Mouse (Mus musculus): ENCODE data around the gene 6330409D20Rik. TPM values are rescaled to one million over a fixed set of nuclear protein-coding genes. Genes with fewer than 3 reads are reported as not detected.
A peak's percentile ranks its signal among the peaks of the same experiment; 100 is the strongest.

The 6330409D20Rik gene
- polyA plus RNA-seq, 1 experiment from 2014 or later = 0.28 TPM

DNA sequence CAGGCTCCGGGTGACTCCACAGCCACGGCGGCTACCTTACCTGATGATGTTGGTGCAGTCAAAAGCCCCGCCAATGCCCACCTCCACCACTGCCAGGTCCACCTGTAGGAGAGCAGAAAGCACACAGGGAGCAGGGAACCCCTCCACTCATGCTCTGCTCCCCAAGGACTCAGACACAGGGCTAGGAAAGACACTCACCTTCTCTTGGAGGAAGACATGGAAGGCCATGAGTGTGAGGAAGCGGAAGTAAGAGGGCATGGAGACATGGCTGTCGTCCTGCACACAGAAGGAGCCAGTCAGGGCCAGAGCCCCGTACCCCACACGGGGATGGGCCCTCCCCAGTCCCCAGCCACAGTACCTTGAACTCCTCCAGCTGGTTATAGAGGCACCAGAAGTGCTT is 53.3 kb downstream of the 6330409D20Rik start:
- WGBS = 92% methylated on average over 8 of the region's 8 CpGs
- no peak for ATAC-seq (ENCODE audit: insufficient read depth, low FRiP score)
- peaks cover 24% of the 10 kb centered on the region for H3K36me3 ChIP-seq (ENCODE audit: control insufficient read depth, insufficient read depth, low read length)

GRCm38 (mm10) chr2:32686640-32687039 is 54.2 kb downstream of the 6330409D20Rik start:
- 89% methylated on average over 6 of the region's 6 CpGs for WGBS
- Histone ChIP-seq H3K27ac (ENCODE audit: low read length) (no peak overlapping the region), H3K27me3 (ENCODE audit: control insufficient read depth, insufficient read depth, low read length) (no peaks in the 10 kb centered on the region), H3K4me2 (ENCODE audit: low read depth, low read length) (no peak overlapping the region), H3K4me1 (ENCODE audit: control insufficient read depth, insufficient read depth, low read length) (peaks cover 10% of the 10 kb centered on the region), H3K4me3 (replicated peaks; ENCODE audit: low read length) (no peak overlapping the region), H3K9ac (ENCODE audit: low read length) (no peak overlapping the region), H3K9me3 (replicated peaks; ENCODE audit: control insufficient read depth, low read length) (no peaks in the 10 kb centered on the region), H3K36me3 (ENCODE audit: control insufficient read depth, insufficient read depth, low read length) (peaks cover 24% of the 10 kb centered on the region)
- ATAC-seq (ENCODE audit: insufficient read depth, low FRiP score) = no peak

More for the DNA sequence above, 53.3 kb downstream of the 6330409D20Rik start:
- Histone ChIP-seq H3K9ac (ENCODE audit: low read length) (no peak overlapping the region), H3K4me2 (ENCODE audit: low read depth, low read length) (no peak overlapping the region), H3K27ac (ENCODE audit: low read length) (no peak overlapping the region), H3K4me3 (replicated peaks; ENCODE audit: low read length) (no peak overlapping the region), H3K27me3 (ENCODE audit: control insufficient read depth, insufficient read depth, low read length) (no peaks in the 10 kb centered on the region), H3K9me3 (replicated peaks; ENCODE audit: control insufficient read depth, low read length) (no peaks in the 10 kb centered on the region), H3K4me1 (ENCODE audit: control insufficient read depth, insufficient read depth, low read length) (peaks cover 12% of the 10 kb centered on the region)

GRCm38 (mm10) chr2:32685807-32686206 is 55.0 kb downstream of the 6330409D20Rik start:
- no peak overlapping the region for H3K9ac ChIP-seq (ENCODE audit: low read length)
- no peak overlapping the region for H3K4me2 ChIP-seq (ENCODE audit: low read depth, low read length)
- no peak overlapping the region for H3K4me3 ChIP-seq (replicated peaks; ENCODE audit: low read length)
- no peak for ATAC-seq (ENCODE audit: insufficient read depth, low FRiP score)
- 96% methylated on average over 3 of the region's 3 CpGs for WGBS
- H3K4me1 ChIP-seq (ENCODE audit: control insufficient read depth, insufficient read depth, low read length) = peaks cover 14% of the 10 kb centered on the region; the same call in 1 of the 2 replicates
- H3K27ac ChIP-seq (ENCODE audit: low read length) = no peak overlapping the region
- no peaks in the 10 kb centered on the region for H3K27me3 ChIP-seq (ENCODE audit: control insufficient read depth, insufficient read depth, low read length)
- H3K36me3 ChIP-seq (ENCODE audit: control insufficient read depth, insufficient read depth, low read length) = peaks cover 24% of the 10 kb centered on the region
- no peaks in the 10 kb centered on the region for H3K9me3 ChIP-seq (replicated peaks; ENCODE audit: control insufficient read depth, low read length)

DNA sequence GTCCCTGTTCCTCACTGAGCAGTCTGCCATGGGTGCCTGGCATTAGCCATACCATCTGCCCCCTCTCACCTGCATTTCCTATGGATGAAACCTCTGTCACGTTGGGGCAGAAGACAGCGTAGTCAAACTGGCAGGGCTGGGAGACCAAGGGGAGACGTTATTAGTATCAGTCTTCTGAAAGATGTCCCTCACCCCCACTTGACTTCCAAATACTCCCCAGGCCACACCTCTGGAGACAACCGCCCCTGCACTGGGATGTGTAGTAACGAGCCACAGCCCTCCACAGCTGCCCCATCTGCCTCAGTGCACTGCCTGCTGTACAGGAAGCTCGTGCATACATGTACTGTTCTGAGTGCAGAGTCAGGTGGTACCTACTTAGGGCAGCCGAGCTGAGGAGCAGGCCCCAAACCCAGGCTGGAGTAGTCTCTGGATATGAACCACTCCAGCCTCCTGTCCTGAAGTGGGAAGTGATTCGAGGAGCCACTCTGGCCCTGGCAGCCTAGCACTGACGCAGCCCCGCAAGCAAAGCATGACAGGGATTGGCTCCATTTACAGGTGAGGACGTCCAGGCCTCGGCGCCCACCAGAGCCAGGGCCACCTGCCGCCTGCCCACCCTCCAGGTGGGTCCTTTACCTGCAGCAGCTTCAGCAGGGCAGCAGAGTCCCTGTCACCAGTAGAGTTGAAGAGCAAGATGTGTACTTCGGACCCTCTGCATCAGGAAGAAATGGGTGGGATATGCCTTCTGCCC is 56.0 kb downstream of the 6330409D20Rik start:
- H3K4me1 ChIP-seq (ENCODE audit: control insufficient read depth, insufficient read depth, low read length) = peaks cover 24% of the 10 kb centered on the region
- no peak overlapping the region for H3K4me2 ChIP-seq (ENCODE audit: low read depth, low read length)
- no peak overlapping the region for H3K27ac ChIP-seq (ENCODE audit: low read length)
- no peaks in the 10 kb centered on the region for H3K27me3 ChIP-seq (ENCODE audit: control insufficient read depth, insufficient read depth, low read length)
- no peak overlapping the region for H3K4me3 ChIP-seq (replicated peaks; ENCODE audit: low read length)
- no peaks in the 10 kb centered on the region for H3K9me3 ChIP-seq (replicated peaks; ENCODE audit: control insufficient read depth, low read length)
- 92% methylated on average over 15 of the region's 15 CpGs for WGBS
- H3K36me3 ChIP-seq (ENCODE audit: control insufficient read depth, insufficient read depth, low read length) = peaks cover 24% of the 10 kb centered on the region
- ATAC-seq (ENCODE audit: insufficient read depth, low FRiP score) = no peak
- H3K9ac ChIP-seq (ENCODE audit: low read length) = no peak overlapping the region

DNA sequence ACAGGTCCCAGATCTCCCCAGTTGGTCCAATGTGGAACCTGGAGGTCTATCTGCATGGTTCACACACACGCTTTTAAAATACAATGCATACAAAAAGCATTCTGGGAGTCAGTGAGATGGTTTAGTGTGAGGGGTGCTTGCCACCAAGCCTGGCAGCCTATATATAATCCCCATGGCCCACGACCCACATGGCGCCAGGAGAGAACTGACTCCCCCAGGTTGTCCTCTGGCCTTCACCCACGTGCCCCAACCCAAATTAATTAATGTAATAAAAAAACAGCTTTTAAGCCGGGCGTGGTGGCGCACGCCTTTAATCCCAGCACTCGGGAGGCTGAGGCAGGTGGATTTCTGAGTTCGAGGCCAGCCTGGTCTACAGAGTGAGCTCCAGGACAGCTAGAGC is 57.1 kb downstream of the 6330409D20Rik start:
- Histone ChIP-seq H3K36me3 (ENCODE audit: control insufficient read depth, insufficient read depth, low read length) (peaks cover 24% of the 10 kb centered on the region), H3K4me3 (replicated peaks; ENCODE audit: low read length) (no peak overlapping the region), H3K4me1 (ENCODE audit: control insufficient read depth, insufficient read depth, low read length) (peaks cover 23% of the 10 kb centered on the region), H3K4me2 (ENCODE audit: low read depth, low read length) (no peak overlapping the region), H3K27ac (ENCODE audit: low read length) (no peak overlapping the region), H3K9ac (ENCODE audit: low read length) (no peak overlapping the region), H3K27me3 (ENCODE audit: control insufficient read depth, insufficient read depth, low read length) (no peaks in the 10 kb centered on the region), H3K9me3 (replicated peaks; ENCODE audit: control insufficient read depth, low read length) (no peaks in the 10 kb centered on the region)
- WGBS = 91% methylated on average over 10 of the region's 10 CpGs
- no peak for ATAC-seq (ENCODE audit: insufficient read depth, low FRiP score)

DNA sequence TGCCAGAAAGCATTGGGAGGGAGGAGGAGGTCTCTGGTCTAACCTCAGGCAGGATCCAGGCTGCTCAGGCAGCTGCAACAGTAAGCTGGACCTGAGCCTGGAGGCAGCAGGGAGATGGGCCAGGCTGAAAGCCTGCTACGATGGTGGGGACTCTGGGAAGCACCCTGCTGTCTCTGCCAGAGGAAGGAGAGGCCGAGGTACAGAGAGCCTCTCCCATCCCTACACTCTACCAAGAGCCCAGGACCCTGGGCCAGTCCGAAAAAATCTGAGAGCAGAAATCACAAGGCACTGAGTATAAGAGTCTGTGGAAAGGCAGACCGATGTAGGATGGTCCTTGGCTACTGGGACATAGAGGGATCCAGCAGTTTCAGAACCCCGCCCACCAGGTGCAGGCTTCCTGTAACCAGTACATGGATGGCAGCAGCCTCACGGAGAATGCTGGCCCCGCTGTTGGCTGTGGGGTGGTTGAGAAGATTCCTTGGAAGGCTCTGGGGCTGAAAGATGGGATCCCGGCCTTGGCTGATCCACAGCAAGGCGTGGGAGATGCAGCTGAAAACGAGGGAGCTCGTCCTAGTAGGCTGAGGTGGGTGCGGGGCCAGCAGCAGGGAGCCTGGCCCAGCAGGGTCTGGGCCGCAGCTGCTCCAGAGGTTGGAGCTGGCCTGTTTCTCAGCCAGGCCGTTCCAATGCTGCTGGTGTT is 57.9 kb downstream of the 6330409D20Rik start:
- Histone ChIP-seq H3K27me3 (ENCODE audit: control insufficient read depth, insufficient read depth, low read length) (no peaks in the 10 kb centered on the region), H3K4me2 (ENCODE audit: low read depth, low read length) (no peak overlapping the region), H3K9me3 (replicated peaks; ENCODE audit: control insufficient read depth, low read length) (no peaks in the 10 kb centered on the region), H3K9ac (ENCODE audit: low read length) (no peak overlapping the region), H3K4me3 (replicated peaks; ENCODE audit: low read length) (no peak overlapping the region), H3K4me1 (ENCODE audit: control insufficient read depth, insufficient read depth, low read length) (peaks cover 23% of the 10 kb centered on the region), H3K27ac (ENCODE audit: low read length) (no peak overlapping the region; the same call in 1 of the 2 replicates), H3K36me3 (ENCODE audit: control insufficient read depth, insufficient read depth, low read length) (peaks cover 24% of the 10 kb centered on the region)
- WGBS = 81% methylated on average over 14 of the region's 14 CpGs
- no peak for ATAC-seq (ENCODE audit: insufficient read depth, low FRiP score)

MicroRNAs encoded within 50 kb of the gene (microRNA counts, 519-probe panel; counts per million panel counts)
- microRNA mmu-miR-2861 = 1,142 counts per million, percentile 8 among the panel's probes with 10 or more counts

Small RNA genes lying within 50 kb of the gene (microRNA-seq; reads per million reads assigned to microRNA genes)
- not detected for gene Mir2861
- gene Mir3960 = not detected
- not detected for gene Mir8093

Other genes with a start within 250 kb of the 6330409D20Rik start
- gene Fam102a, start 205.7 kb downstream of the 6330409D20Rik start, polyA plus RNA-seq (2015; fragmentation: Nextera tagmentation; extraction: Ambion mirVana) = 11.4 and 12.8 TPM in 2 replicates
- gene Dpm2, start 170.2 kb downstream of the 6330409D20Rik start, polyA plus RNA-seq (2015; fragmentation: Nextera tagmentation; extraction: Ambion mirVana) = 104 and 106 TPM in 2 replicates
- gene Pip5kl1, start 166.2 kb downstream of the 6330409D20Rik start, polyA plus RNA-seq (2015; fragmentation: Nextera tagmentation; extraction: Ambion mirVana) = 0.56 and 0.67 TPM in 2 replicates
- gene 9430097D07Rik, start 165.3 kb downstream of the 6330409D20Rik start, polyA plus RNA-seq (2015; fragmentation: Nextera tagmentation; extraction: Ambion mirVana) = 0.10 and 0.15 TPM in 2 replicates
- 19.8 and 22.9 TPM in 2 replicates for gene St6galnac4, start 153.9 kb downstream of the 6330409D20Rik start, polyA plus RNA-seq (2015; fragmentation: Nextera tagmentation; extraction: Ambion mirVana)
- gene St6galnac6, start 141.3 kb downstream of the 6330409D20Rik start, polyA plus RNA-seq (2015; fragmentation: Nextera tagmentation; extraction: Ambion mirVana) = 17.1 and 18.5 TPM in 2 replicates
- 27.4 and 60.2 TPM in 2 replicates for gene Ak1, start 119.3 kb downstream of the 6330409D20Rik start, polyA plus RNA-seq (2015; fragmentation: Nextera tagmentation; extraction: Ambion mirVana)
- gene Eng, start 94.4 kb downstream of the 6330409D20Rik start, polyA plus RNA-seq (2015; fragmentation: Nextera tagmentation; extraction: Ambion mirVana) = 63.6 and 64.5 TPM in 2 replicates
- gene Fpgs, start 36.9 kb downstream of the 6330409D20Rik start, polyA plus RNA-seq (2015; fragmentation: Nextera tagmentation; extraction: Ambion mirVana) = 28.3 and 30.6 TPM in 2 replicates
- gene Cdk9, start 27.9 kb downstream of the 6330409D20Rik start, polyA plus RNA-seq (2015; fragmentation: Nextera tagmentation; extraction: Ambion mirVana) = 71.9 and 82.7 TPM in 2 replicates
- 26.8 and 27.4 TPM in 2 replicates for gene Sh2d3c, start 20.0 kb downstream of the 6330409D20Rik start, polyA plus RNA-seq (2015; fragmentation: Nextera tagmentation; extraction: Ambion mirVana)
- gene Tor2a, start 16.2 kb upstream of the 6330409D20Rik start, polyA plus RNA-seq (2015; fragmentation: Nextera tagmentation; extraction: Ambion mirVana) = 59.2 and 67.0 TPM in 2 replicates
- 0.12 and 0.21 TPM in 2 replicates for gene Ttc16, start 34.6 kb upstream of the 6330409D20Rik start, polyA plus RNA-seq (2015; fragmentation: Nextera tagmentation; extraction: Ambion mirVana)
- 3.9 and 6.7 TPM in 2 replicates for gene Ptrh1, start 34.8 kb upstream of the 6330409D20Rik start, polyA plus RNA-seq (2015; fragmentation: Nextera tagmentation; extraction: Ambion mirVana)
- gene Cfap157, start 43.4 kb upstream of the 6330409D20Rik start, polyA plus RNA-seq (2015; fragmentation: Nextera tagmentation; extraction: Ambion mirVana) = 0.10 and 0.41 TPM in 2 replicates
- gene Stxbp1, start 106.2 kb upstream of the 6330409D20Rik start, polyA plus RNA-seq (2015; fragmentation: Nextera tagmentation; extraction: Ambion mirVana) = 20.8 and 23.2 TPM in 2 replicates
- gene Fam129b, start 135.1 kb upstream of the 6330409D20Rik start, polyA plus RNA-seq (2015; fragmentation: Nextera tagmentation; extraction: Ambion mirVana) = 108 and 139 TPM in 2 replicates
- 124 and 174 TPM in 2 replicates for gene Rpl12, start 220.5 kb upstream of the 6330409D20Rik start, polyA plus RNA-seq (2015; fragmentation: Nextera tagmentation; extraction: Ambion mirVana)
- 10.4 and 11.2 TPM in 2 replicates for gene Lrsam1, start 220.6 kb upstream of the 6330409D20Rik start, polyA plus RNA-seq (2015; fragmentation: Nextera tagmentation; extraction: Ambion mirVana)
- gene Slc2a8, start 241.1 kb upstream of the 6330409D20Rik start, polyA plus RNA-seq (2015; fragmentation: Nextera tagmentation; extraction: Ambion mirVana) = 14.6 and 14.9 TPM in 2 replicates